Mouse (Mus musculus) layer of hippocampus, postnatal 10 days (tissue): ENCODE data around the gene Cplx3. TPM values are rescaled to one million over a fixed set of nuclear protein-coding genes. Genes with fewer than 3 reads are reported as not detected.

Experiments
- DNase-seq, 2 experiments: peaks; one replicate each; pipeline ENCODE4 v3.0.0; 2021; ENCODE audit warnings: low spot score in 2 of 2
- total RNA-seq, 2 experiments: library from RNA; stranded (reverse); gene quantifications; 2 replicates each; pipeline ENCODE4 v1.2.3; 2021

Cplx3 gene
- total RNA-seq, 2 experiments from 2014 or later, result 1.9 to 2.6 TPM

- no peak for DNase-seq
Observed at GRCm38 (mm10) chr9:57602098-57602497, 4.0 kb downstream of the Cplx3 start.

GRCm38 (mm10) chr9:57601353-57601706 is 4.8 kb downstream of the Cplx3 start:
- peak; percentile 65 to 76 for DNase-seq

GRCm38 (mm10) chr9:57600620-57601352 is 5.3 kb downstream of the Cplx3 start:
- no peak for DNase-seq

- DNase-seq, result no peak
Observed at GRCm38 (mm10) chr9:57598851-57599563, 7.1 kb downstream of the Cplx3 start.

- peak in 1 of 2 experiments; percentile 27 for DNase-seq
Observed at GRCm38 (mm10) chr9:57597929-57598382, 8.1 kb downstream of the Cplx3 start.

- no peak for DNase-seq
Observed at GRCm38 (mm10) chr9:57597265-57597664, 8.8 kb downstream of the Cplx3 start.

- no peak for DNase-seq
Observed at GRCm38 (mm10) chr9:57594174-57594509, 11.9 kb downstream of the Cplx3 start.

- no peak for DNase-seq
Observed at GRCm38 (mm10) chr9:57593454-57594173, 12.5 kb downstream of the Cplx3 start.

- DNase-seq, result peak in 1 of 2 experiments; percentile 35
Observed at GRCm38 (mm10) chr9:57590726-57591125, 15.4 kb downstream of the Cplx3 start.

GRCm38 (mm10) chr9:57589224-57590126 is 16.6 kb downstream of the Cplx3 start, which contains the start of gene Ulk3:
TSS of gene Ulk3 (plus strand) at chr9:57589452.
- peak; percentile 70 to 81 for DNase-seq

GRCm38 (mm10) chr9:57584991-57585390 is 21.1 kb downstream of the Cplx3 start:
- DNase-seq, result no peak

- DNase-seq, result no peak
Observed at GRCm38 (mm10) chr9:57577144-57577849, 28.8 kb downstream of the Cplx3 start.

GRCm38 (mm10) chr9:57575577-57575976 is 30.5 kb downstream of the Cplx3 start:
- no peak for DNase-seq

- no peak for DNase-seq
Observed at GRCm38 (mm10) chr9:57574397-57574796, 31.7 kb downstream of the Cplx3 start.

GRCm38 (mm10) chr9:57568500-57568899 is 37.6 kb downstream of the Cplx3 start:
- no peak for DNase-seq

GRCm38 (mm10) chr9:57566846-57567245 is 39.2 kb downstream of the Cplx3 start:
- DNase-seq, result no peak

- peak; percentile 66 to 73 for DNase-seq
Observed at GRCm38 (mm10) chr9:57565741-57566221, 40.3 kb downstream of the Cplx3 start.

GRCm38 (mm10) chr9:57564609-57565008 is 41.5 kb downstream of the Cplx3 start:
- no peak for DNase-seq

GRCm38 (mm10) chr9:57562896-57563372 is 43.1 kb downstream of the Cplx3 start:
- no peak for DNase-seq

GRCm38 (mm10) chr9:57561711-57562099 is 44.4 kb downstream of the Cplx3 start:
- DNase-seq, result no peak
